Mouse (Mus musculus) urinary bladder, postnatal 4 days (tissue): Measurements from ENCODE around the gene Aff1.

Experiments used
- DNase-seq, 2 experiments: peaks; one replicate each; pipeline ENCODE4 v3.0.0; 2021 to 2022; ENCODE audit warnings: low spot score in 2 of 2

Aff1 gene

GRCm38 (mm10) chr5:103726281-103726938 is 34.2 kb downstream of the Aff1 start:
- no peak for DNase-seq

- DNase-seq, result no peak
Observed at GRCm38 (mm10) chr5:103727777-103728395, 35.7 kb downstream of the Aff1 start.

GRCm38 (mm10) chr5:103729225-103729624 is 37.1 kb downstream of the Aff1 start:
- DNase-seq, result no peak

- DNase-seq, result no peak
Observed at GRCm38 (mm10) chr5:103730142-103730541, 38.0 kb downstream of the Aff1 start.

- no peak for DNase-seq
Observed at GRCm38 (mm10) chr5:103730727-103731126, 38.6 kb downstream of the Aff1 start.

- no peak for DNase-seq
Observed at GRCm38 (mm10) chr5:103732581-103732980, 40.4 kb downstream of the Aff1 start.

GRCm38 (mm10) chr5:103735411-103736112 is 43.4 kb downstream of the Aff1 start:
- DNase-seq, result no peak

- no peak for DNase-seq
Observed at GRCm38 (mm10) chr5:103736553-103737207, 44.5 kb downstream of the Aff1 start.

GRCm38 (mm10) chr5:103737208-103738066 is 45.3 kb downstream of the Aff1 start:
- DNase-seq, result peak; percentile 47 to 61

- DNase-seq, result no peak
Observed at GRCm38 (mm10) chr5:103738509-103738908, 46.3 kb downstream of the Aff1 start.

GRCm38 (mm10) chr5:103739163-103739562 is 47.0 kb downstream of the Aff1 start:
- DNase-seq, result no peak

GRCm38 (mm10) chr5:103740093-103740902 is 48.1 kb downstream of the Aff1 start:
- no peak for DNase-seq

- DNase-seq, result no peak
Observed at GRCm38 (mm10) chr5:103740903-103741246, 48.7 kb downstream of the Aff1 start.

GRCm38 (mm10) chr5:103741443-103741842 is 49.3 kb downstream of the Aff1 start:
- no peak for DNase-seq

GRCm38 (mm10) chr5:103741992-103742391 is 49.8 kb downstream of the Aff1 start:
- DNase-seq, result no peak

- DNase-seq, result no peak
Observed at GRCm38 (mm10) chr5:103744531-103744930, 52.4 kb downstream of the Aff1 start.

- no peak for DNase-seq
Observed at GRCm38 (mm10) chr5:103745635-103746034, 53.5 kb downstream of the Aff1 start.

GRCm38 (mm10) chr5:103746561-103747085 is 54.4 kb downstream of the Aff1 start:
- no peak for DNase-seq

GRCm38 (mm10) chr5:103747098-103747497 is 54.9 kb downstream of the Aff1 start:
- DNase-seq, result no peak

- no peak for DNase-seq
Observed at GRCm38 (mm10) chr5:103748343-103748742, 56.2 kb downstream of the Aff1 start.
